Mouse (Mus musculus) sigmoid colon, adult 10 weeks (tissue): ENCODE measurements around the gene Akp3. TPM values are rescaled to one million over a fixed set of nuclear protein-coding genes. Genes with fewer than 3 reads are reported as not detected.

ENCODE experiments used
- polyA plus RNA-seq: library from polyadenylated mRNA; stranded (reverse); fragments of 350-450 nt; fragmentation: Illumina TruSeq; extraction: RNeasy Lipid Tissue Mini Kit (QIAGEN cat#74804); gene quantifications from one replicate; pipeline ENCODE4 v1.2.3, GENCODE M21; 2014; ENCODE audit warnings: low read depth, low replicate concordance

The Akp3 gene
- polyA plus RNA-seq: not detected

DNA sequence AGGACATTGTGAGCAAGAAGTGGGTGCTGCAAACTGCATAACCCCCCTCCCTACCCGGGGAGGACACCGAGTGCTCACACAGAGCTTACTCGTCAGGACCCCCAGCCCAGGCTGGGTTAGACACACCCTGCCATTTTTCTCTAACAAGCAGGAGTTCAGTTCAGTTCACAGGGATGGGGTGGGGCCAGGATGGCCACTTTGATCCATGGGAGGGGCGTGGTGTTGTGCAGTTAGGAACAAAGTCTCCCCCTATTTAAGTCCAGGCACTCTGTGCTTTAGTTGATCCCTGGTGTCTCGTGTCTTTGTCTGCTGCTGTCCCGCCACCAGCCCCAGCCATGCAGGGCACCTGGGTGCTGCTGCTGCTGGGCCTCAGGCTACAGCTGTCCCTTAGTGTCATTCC lies at the start of gene Akp3:
Gene Akp3, plus strand, starts transcription at position 301 of the 400 bp plus-strand sequence.

DNA sequence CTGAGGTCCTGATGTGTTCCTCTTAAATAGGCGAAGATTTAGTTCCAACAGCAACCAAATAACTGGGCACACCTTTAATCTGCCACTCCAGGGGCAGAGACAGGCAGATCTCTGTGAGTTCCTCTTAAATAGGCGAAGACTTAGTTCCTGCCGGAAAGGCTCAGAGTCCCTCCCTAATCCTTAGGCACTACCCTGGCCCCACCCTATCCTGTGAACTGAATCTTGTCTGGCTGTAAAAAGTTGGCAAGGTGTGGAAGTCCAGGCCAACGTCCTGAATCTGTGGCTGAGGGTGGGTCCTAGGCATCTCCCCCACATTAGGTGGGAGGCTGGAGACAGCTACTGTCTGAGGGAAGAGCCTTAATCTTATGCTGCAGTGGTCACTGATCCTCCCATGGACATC lies 34.9 kb upstream of the Akp3 start, which contains the start of gene Alppl2:
Gene Alppl2, minus strand, starts transcription at position 101 of the 400 bp plus-strand sequence.

DNA sequence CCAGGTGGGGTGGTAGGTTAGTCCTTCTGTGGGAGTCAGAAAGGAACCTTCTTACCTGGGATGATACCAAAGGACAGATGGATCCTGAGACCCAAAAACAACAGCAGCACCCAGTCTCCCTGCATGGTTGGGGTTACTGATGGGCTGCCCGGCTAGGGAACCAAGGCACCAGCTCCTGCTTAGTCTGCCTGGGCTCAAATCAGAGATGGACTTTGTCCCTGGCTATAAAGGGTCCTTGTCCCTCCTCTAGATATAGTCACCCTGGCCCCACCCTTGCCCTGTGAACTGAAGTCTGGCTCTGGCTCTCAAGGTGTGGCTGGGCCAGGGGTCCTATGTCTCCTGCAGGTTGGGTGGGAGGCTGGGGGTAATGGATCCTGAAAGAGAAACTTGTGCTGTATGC lies 23.4 kb upstream of the Akp3 start, which contains the start of gene Alpi:
Gene Alpi, minus strand, starts transcription at position 196 of the 400 bp plus-strand sequence.

DNA sequence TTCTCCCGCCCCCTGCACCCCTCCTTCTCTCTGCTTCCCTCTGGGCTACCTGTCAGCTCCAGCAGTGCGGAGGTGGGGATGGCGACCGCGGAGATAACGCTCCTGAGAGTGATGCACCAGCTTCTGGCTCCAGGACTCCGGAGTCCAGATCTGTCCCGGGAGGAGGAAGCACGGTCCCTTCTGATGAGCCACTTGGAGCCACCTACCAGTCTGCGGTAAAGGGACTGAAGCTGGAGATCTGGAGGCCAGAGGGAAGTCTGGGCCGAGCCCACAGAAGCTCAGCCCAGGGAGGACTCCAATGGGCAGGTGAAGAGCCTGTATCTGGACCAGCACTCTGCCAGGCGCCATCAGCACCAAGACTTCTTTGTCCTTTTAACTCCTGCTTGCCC lies 31.4 kb downstream of the Akp3 start, which contains the start of gene Ecel1:
Gene Ecel1, minus strand, starts transcription at position 323 of the 389 bp plus-strand sequence.

Other genes with a start within 250 kb of the Akp3 start
- not detected for gene Alppl2, start 35.0 kb upstream of the Akp3 start, polyA plus RNA-seq
- gene Alpi, start 23.4 kb upstream of the Akp3 start, polyA plus RNA-seq: 0.54 TPM
- gene Ecel1, start 31.5 kb downstream of the Akp3 start, polyA plus RNA-seq: not detected
- gene Prss56, start 58.3 kb downstream of the Akp3 start, polyA plus RNA-seq: not detected
- gene Chrnd, start 65.6 kb downstream of the Akp3 start, polyA plus RNA-seq: not detected
- gene Chrng, start 79.7 kb downstream of the Akp3 start, polyA plus RNA-seq: not detected
- gene Eif4e2, start 88.9 kb downstream of the Akp3 start, polyA plus RNA-seq: 34.6 TPM
- 8.4 TPM for gene Efhd1, start 139.4 kb downstream of the Akp3 start, polyA plus RNA-seq
- 109 TPM for gene Gigyf2, start 202.0 kb downstream of the Akp3 start, polyA plus RNA-seq